Mouse (Mus musculus): Measurements from ENCODE around the gene Spint1. TPM values are rescaled to one million over a fixed set of nuclear protein-coding genes. Genes with fewer than 3 reads are reported as not detected.

The Spint1 gene
- total and polyA plus RNA-seq, 3 experiments = not detected

- no peak for TF ChIP-seq ETS1 (IDR thresholded peaks at IDR 0.05; ENCODE audit: low read depth, low read length)
- TF ChIP-seq GABPA (IDR thresholded peaks at IDR 0.05; ENCODE audit: low read depth, low read length) = no peak
- TF ChIP-seq E2F4 (IDR thresholded peaks at IDR 0.05; ENCODE audit: borderline replicate concordance, low read depth, low read length) = no peak
- no peak for TF ChIP-seq ELF1 (IDR thresholded peaks at IDR 0.05; ENCODE audit: low read depth, low read length)
- TF ChIP-seq USF2 (IDR thresholded peaks at IDR 0.05; ENCODE audit: borderline replicate concordance in 1 of 2, insufficient read depth in 1 of 2, low read depth in 1 of 2, low read length in 2 of 2) = no peak
- TF ChIP-seq HCFC1 (IDR thresholded peaks at IDR 0.05; ENCODE audit: low read depth, low read length) = no peak
- no peak for TF ChIP-seq POLR2AphosphoS2 (IDR thresholded peaks at IDR 0.05; ENCODE audit: low read length)
- no peak for TF ChIP-seq ZMIZ1 (IDR thresholded peaks at IDR 0.05; ENCODE audit: low read depth, low read length)
- no peak for TF ChIP-seq TCF12 (IDR thresholded peaks at IDR 0.05; ENCODE audit: low read depth, low read length)
- no peak for TF ChIP-seq NELFE (IDR thresholded peaks at IDR 0.05; ENCODE audit: low read depth, low read length)
- TF ChIP-seq NRF1 (IDR thresholded peaks at IDR 0.05; ENCODE audit: insufficient read depth, low read depth, low read length, poor library complexity, severe bottlenecking) = no peak
- TF ChIP-seq KAT2A (conservative IDR thresholded peaks at IDR 0.05; ENCODE audit: low read depth, low read length) = no peak
- no peak for TF ChIP-seq POLR2A (IDR thresholded peaks at IDR 0.05; ENCODE audit: control insufficient read depth in 1 of 2, insufficient read depth in 1 of 2, low read depth in 1 of 2, low read length in 2 of 2, poor library complexity in 1 of 2)
- TF ChIP-seq MYC (IDR thresholded peaks at IDR 0.05; ENCODE audit: low read depth, low read length) = no peak
- TF ChIP-seq JUND (IDR thresholded peaks at IDR 0.05; ENCODE audit: low read depth, low read length) = no peak
- no peak for TF ChIP-seq MAX (IDR thresholded peaks at IDR 0.05; ENCODE audit: low read length)
- TF ChIP-seq CTCF (IDR thresholded peaks at IDR 0.05 in 2 of 3, conservative IDR thresholded peaks at IDR 0.05 in 1 of 3; ENCODE audit: control insufficient read depth in 1 of 3, insufficient read depth in 1 of 3, low read depth in 2 of 3, low read length in 3 of 3, poor library complexity in 1 of 3, severe bottlenecking in 1 of 3) = no peak
- TF ChIP-seq MXI1 (IDR thresholded peaks at IDR 0.05; ENCODE audit: low read depth, low read length) = no peak
- TF ChIP-seq CHD2 (IDR thresholded peaks at IDR 0.05; ENCODE audit: low read length) = no peak
Measured at GRCm38 (mm10) chr2:119277810-119278209, 40.6 kb downstream of the Spint1 start.

GRCm38 (mm10) chr2:119281899-119282565, 44.9 kb downstream of the Spint1 start:
- TF ChIP-seq SMC3 (IDR thresholded peaks at IDR 0.05; ENCODE audit: low read depth, low read length) = no peak
- TF ChIP-seq ELF1 (IDR thresholded peaks at IDR 0.05; ENCODE audit: low read depth, low read length) = no peak
- TF ChIP-seq TCF12 (IDR thresholded peaks at IDR 0.05; ENCODE audit: low read depth, low read length) = 0 out of 2 replicates have a peak, but pooled peaks have one; percentile 28
- peak in 1 of 2 experiments; percentile 45; a peak in 2 of 4 replicates for TF ChIP-seq EP300 (IDR thresholded peaks at IDR 0.05; ENCODE audit: low read depth in 1 of 2, low read length in 2 of 2)
- TF ChIP-seq POLR2AphosphoS5 (IDR thresholded peaks at IDR 0.05; ENCODE audit: borderline replicate concordance, low read depth, low read length) = no peak
- TF ChIP-seq POLR2AphosphoS2 (IDR thresholded peaks at IDR 0.05; ENCODE audit: low read length) = no peak
- no peak for TF ChIP-seq ZMIZ1 (IDR thresholded peaks at IDR 0.05; ENCODE audit: low read depth, low read length)
- no peak for TF ChIP-seq GATA1 (IDR thresholded peaks at IDR 0.05; ENCODE audit: low read depth, low read length)
- TF ChIP-seq NRF1 (IDR thresholded peaks at IDR 0.05; ENCODE audit: insufficient read depth, low read depth, low read length, poor library complexity, severe bottlenecking) = no peak
- no peak for TF ChIP-seq RAD21 (IDR thresholded peaks at IDR 0.05; ENCODE audit: low read depth, low read length)
- TF ChIP-seq USF1 (IDR thresholded peaks at IDR 0.05; ENCODE audit: low read depth, low read length) = 0 out of 2 replicates have a peak, but pooled peaks have one; percentile 16
- TF ChIP-seq RCOR1 (IDR thresholded peaks at IDR 0.05; ENCODE audit: low read depth, low read length) = no peak
- TF ChIP-seq ETS1 (IDR thresholded peaks at IDR 0.05; ENCODE audit: low read depth, low read length) = peak; percentile 74
- Histone ChIP-seq H3K9ac (ENCODE audit: control insufficient read depth, low read depth, low read length, poor library complexity, severe bottlenecking) (no peak overlapping the region), H3K79me2 (ENCODE audit: control insufficient read depth, insufficient read depth, low read length, poor library complexity) (no peaks in the 10 kb centered on the region), H3K4me3 (ENCODE audit: control insufficient read depth in 1 of 2, insufficient read depth in 1 of 2, low read depth in 2 of 2, low read length in 2 of 2) (no peak overlapping the region; a peak in 1 of 4 replicates), H3K27ac (ENCODE audit: control insufficient read depth, low read depth, low read length) (no peak overlapping the region), H3K27me3 (ENCODE audit: control insufficient read depth in 1 of 2, insufficient read depth in 2 of 2, low read length in 2 of 2) (no peaks in the 10 kb centered on the region), H3K4me1 (ENCODE audit: control insufficient read depth in 1 of 2, insufficient read depth in 2 of 2, low read length in 2 of 2) (peaks cover 0 to 5% of the 10 kb centered on the region in 2 experiments; a peak in 3 of 4 replicates), H3K9me3 (replicated peaks; ENCODE audit: insufficient read depth, low read length) (no peaks in the 10 kb centered on the region), H3K36me3 (ENCODE audit: control insufficient read depth in 1 of 2, insufficient read depth in 2 of 2, low read length in 2 of 2) (no peaks in the 10 kb centered on the region; a peak in 1 of 4 replicates)
- DNase-seq (ENCODE audit: low read depth, low spot score) = no peak

More at GRCm38 (mm10) chr2:119277810-119278209, 40.6 kb downstream of the Spint1 start:
- H3K9ac ChIP-seq (ENCODE audit: control insufficient read depth, low read depth, low read length, poor library complexity, severe bottlenecking) = no peak overlapping the region
- no peaks in the 10 kb centered on the region for H3K79me2 ChIP-seq (ENCODE audit: control insufficient read depth, insufficient read depth, low read length, poor library complexity)
- H3K4me1 ChIP-seq (ENCODE audit: control insufficient read depth in 1 of 2, insufficient read depth in 2 of 2, low read length in 2 of 2) = peaks cover 0 to 5% of the 10 kb centered on the region in 2 experiments; a peak in 3 of 4 replicates
- H3K4me3 ChIP-seq (ENCODE audit: control insufficient read depth in 1 of 2, insufficient read depth in 1 of 2, low read depth in 2 of 2, low read length in 2 of 2) = no peak overlapping the region
- H3K27ac ChIP-seq (ENCODE audit: control insufficient read depth, low read depth, low read length) = no peak overlapping the region
- H3K9me3 ChIP-seq (replicated peaks; ENCODE audit: insufficient read depth, low read length) = no peaks in the 10 kb centered on the region
- no peaks in the 10 kb centered on the region; a peak in 1 of 4 replicates for H3K36me3 ChIP-seq (ENCODE audit: control insufficient read depth in 1 of 2, insufficient read depth in 2 of 2, low read length in 2 of 2)
- DNase-seq (ENCODE audit: low read depth, low spot score) = no peak
- peaks cover 6 to 9% of the 10 kb centered on the region in 2 experiments for H3K27me3 ChIP-seq (ENCODE audit: control insufficient read depth in 1 of 2, insufficient read depth in 2 of 2, low read length in 2 of 2)
